ENCODE assay signal across 1 mouse cellular context in the genomic region with DNA sequence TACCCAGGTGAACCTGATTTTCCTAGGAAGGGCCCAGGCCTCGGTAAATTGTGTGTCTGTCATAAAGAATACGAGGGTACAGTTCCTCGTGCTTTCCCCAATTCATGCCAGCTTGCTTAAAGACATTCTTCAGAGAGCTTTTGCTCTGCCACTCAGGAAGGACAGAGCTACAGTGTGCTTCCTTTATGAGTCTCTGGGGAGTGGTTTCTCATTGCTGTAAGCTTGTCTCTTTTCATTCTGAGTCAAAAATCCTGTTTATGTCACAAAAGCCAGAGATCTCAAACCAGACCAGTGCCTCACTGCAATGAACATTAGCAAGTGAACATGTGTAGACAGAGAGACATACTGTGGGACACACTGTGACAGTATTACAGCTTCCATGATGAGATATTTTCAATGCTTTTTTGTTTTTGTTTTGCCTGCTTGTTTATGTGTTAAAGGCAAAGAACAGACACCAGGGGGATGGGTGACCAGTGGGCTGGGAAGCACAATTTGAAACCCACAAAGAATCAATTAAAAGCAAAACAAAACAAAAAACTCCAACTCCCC.
TF ChIP-seq lines count a peak whose summit lies in the region.

No protein-coding gene starts in this region.

TF ChIP-seq in CH12.LX, 34 proteins besides CTCF, POLR2A, EP300 and RAD21:
- TF ChIP-seq ELF1 (IDR thresholded peaks at IDR 0.05; ENCODE audit: low read depth, low read length) (peak; percentile 19; the same call in 1 of the 2 replicates), CHD1 (IDR thresholded peaks at IDR 0.05; ENCODE audit: low read depth, low read length) (no peak), ZKSCAN1 (IDR thresholded peaks at IDR 0.05; ENCODE audit: borderline replicate concordance, low read depth, low read length) (no peak), UBTF (IDR thresholded peaks at IDR 0.05; ENCODE audit: low read depth, low read length) (no peak), ZNF384 (IDR thresholded peaks at IDR 0.05; ENCODE audit: low read depth, low read length) (no peak), TCF12 (IDR thresholded peaks at IDR 0.05; ENCODE audit: low read depth, low read length) (peak; percentile 17; the same call in 1 of the 2 replicates), NRF1 (IDR thresholded peaks at IDR 0.05; ENCODE audit: low read depth, low read length) (no peak), PAX5 (IDR thresholded peaks at IDR 0.05; ENCODE audit: low read length) (no peak), KAT2A (IDR thresholded peaks at IDR 0.05; ENCODE audit: insufficient replicate concordance, low read length) (no peak), MXI1 (IDR thresholded peaks at IDR 0.05; ENCODE audit: low read depth, low read length) (no peak), NELFE (IDR thresholded peaks at IDR 0.05; ENCODE audit: low read depth, low read length) (no peak), MEF2A (IDR thresholded peaks at IDR 0.05; ENCODE audit: borderline replicate concordance, low read depth, low read length) (0 out of 2 replicates have a peak, but pooled peaks have one; percentile 15), ETS1 (conservative IDR thresholded peaks at IDR 0.05; ENCODE audit: low read depth, low read length) (peak; percentile 63), RCOR1 (conservative IDR thresholded peaks at IDR 0.05; ENCODE audit: low read depth, low read length) (no peak), CHD2 (IDR thresholded peaks at IDR 0.05; ENCODE audit: low read length) (no peak), BHLHE40 (IDR thresholded peaks at IDR 0.05; ENCODE audit: low read depth, low read length) (peak; percentile 44; the same call in 1 of the 2 replicates), USF1 (IDR thresholded peaks at IDR 0.05; ENCODE audit: low read depth, low read length) (no peak), USF2 (conservative IDR thresholded peaks at IDR 0.05; ENCODE audit: low read depth, low read length) (no peak), MAX (IDR thresholded peaks at IDR 0.05; ENCODE audit: low read length) (no peak), ZMIZ1 (IDR thresholded peaks at IDR 0.05; ENCODE audit: low read depth, low read length) (no peak), MYC (IDR thresholded peaks at IDR 0.05; ENCODE audit: low read depth, low read length) (peak; percentile 61; the same call in 1 of the 2 replicates), TBP (conservative IDR thresholded peaks at IDR 0.05; ENCODE audit: low read depth, low read length) (0 out of 2 replicates have a peak, but pooled peaks have one; percentile 17), GABPA (IDR thresholded peaks at IDR 0.05; ENCODE audit: insufficient replicate concordance, low read depth, low read length) (no peak), SIN3A (IDR thresholded peaks at IDR 0.05; ENCODE audit: low read length) (no peak), JUND (conservative IDR thresholded peaks at IDR 0.05; ENCODE audit: low read depth, low read length) (peak; percentile 47; the same call in 1 of the 2 replicates), E2F4 (IDR thresholded peaks at IDR 0.05; ENCODE audit: insufficient replicate concordance, low read depth, low read length) (no peak), IRF4 (IDR thresholded peaks at IDR 0.05; ENCODE audit: low read depth, low read length) (peak; percentile 89), JUN (IDR thresholded peaks at IDR 0.05; ENCODE audit: insufficient read depth, low read depth, low read length) (peak; percentile 39), MAZ (IDR thresholded peaks at IDR 0.05; ENCODE audit: low read depth, low read length) (no peak), SMC3 (IDR thresholded peaks at IDR 0.05; ENCODE audit: low read depth, low read length) (no peak), MAFK (IDR thresholded peaks at IDR 0.05; ENCODE audit: insufficient replicate concordance, low read length) (no peak), ZC3H11A (IDR thresholded peaks at IDR 0.05; ENCODE audit: low read depth, low read length) (no peak), HCFC1 (IDR thresholded peaks at IDR 0.05; ENCODE audit: low read depth, low read length) (no peak), POLR2AphosphoS2 (IDR thresholded peaks at IDR 0.05; ENCODE audit: low read depth, low read length) (no peak)
TF ChIP-seq in CH12.LX: peak in this region for 10.
